Mouse (Mus musculus) CD4-positive, CD25-positive, alpha-beta regulatory T cell, adult 4 months (primary cell): Measurements from ENCODE around the gene Phb2. TPM values are rescaled to one million over a fixed set of nuclear protein-coding genes. Genes with fewer than 3 reads are reported as not detected.

Experiments used
- ATAC-seq: one replicate; pipeline ENCODE4 v1.8.0; 2017
- polyA plus RNA-seq, 2 experiments: library from polyadenylated mRNA; unstranded; fragments of 100-300 nt; shearing (Covaris generic); gene quantifications; one replicate each; pipeline ENCODE4 v1.2.1; 2017

Gene Phb2
- polyA plus RNA-seq, 2 experiments from 2014 or later = 56.1 to 59.9 TPM

DNA sequence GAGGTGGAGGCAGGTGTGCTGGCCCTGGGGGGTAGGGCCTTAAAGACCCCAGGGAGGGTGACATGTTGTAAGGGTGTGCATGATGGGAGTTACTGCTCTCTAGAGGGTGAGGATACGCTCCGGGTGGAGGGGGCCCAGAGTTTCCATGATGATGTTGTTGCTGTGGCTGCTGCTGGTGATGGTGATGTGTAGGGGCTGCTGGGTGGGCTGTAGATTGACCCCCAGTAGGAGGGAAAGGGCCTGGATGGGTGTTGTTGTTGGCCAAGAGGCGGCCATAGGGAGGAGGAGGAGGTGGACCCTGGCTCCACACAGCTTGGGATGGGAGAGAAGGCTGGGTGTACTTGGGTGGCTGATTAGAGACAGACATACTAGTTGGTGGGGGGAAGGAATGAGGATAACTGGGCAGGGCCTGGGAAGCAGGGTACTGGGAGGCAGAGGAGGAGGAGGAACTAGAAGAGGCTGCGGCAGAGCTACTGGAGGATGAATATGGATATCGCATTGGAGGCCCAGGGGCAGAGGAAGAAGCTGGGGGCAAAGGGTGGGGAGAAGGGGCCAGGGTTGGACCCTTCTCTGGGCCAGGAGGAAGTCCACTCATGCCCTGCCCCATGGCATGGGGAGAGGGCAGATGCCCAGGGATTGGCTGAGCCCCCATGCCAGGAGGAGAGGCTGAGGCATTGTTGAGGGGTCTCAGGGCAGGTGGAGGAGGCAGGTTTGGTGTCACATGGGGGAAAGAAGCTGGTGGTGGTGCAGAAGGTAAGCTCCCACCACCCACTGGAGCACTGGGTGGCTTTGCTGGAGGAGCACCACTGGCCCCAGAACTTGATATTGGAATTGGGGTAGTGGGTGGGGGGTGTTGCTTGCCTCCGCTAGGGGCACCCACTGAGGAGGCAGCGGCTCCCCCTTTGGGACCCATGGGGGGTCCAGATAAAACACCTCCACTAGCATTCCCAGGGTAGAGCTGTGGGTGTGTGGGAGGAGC lies 34.8 kb downstream of the Phb2 start:
- no peak for ATAC-seq

DNA sequence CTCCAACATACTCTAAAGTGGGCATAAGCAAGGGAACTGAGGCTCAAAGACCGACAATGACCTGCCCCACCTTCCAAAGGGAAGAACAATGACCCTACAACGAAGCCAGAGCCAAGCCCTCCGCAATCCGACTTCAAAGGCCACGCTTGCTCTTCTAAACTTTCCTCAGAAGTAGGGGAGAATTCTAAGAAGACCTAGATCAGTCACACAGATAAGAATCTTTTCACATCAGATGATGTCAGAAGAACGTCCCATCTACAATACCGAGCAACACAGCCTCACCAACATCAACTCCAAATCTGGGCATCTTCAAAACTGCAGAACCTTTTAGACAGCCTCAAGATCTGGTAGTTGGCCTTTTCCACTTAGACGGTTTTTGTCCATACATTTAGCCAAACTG lies 38.3 kb downstream of the Phb2 start:
- peak; percentile 78 for ATAC-seq

DNA sequence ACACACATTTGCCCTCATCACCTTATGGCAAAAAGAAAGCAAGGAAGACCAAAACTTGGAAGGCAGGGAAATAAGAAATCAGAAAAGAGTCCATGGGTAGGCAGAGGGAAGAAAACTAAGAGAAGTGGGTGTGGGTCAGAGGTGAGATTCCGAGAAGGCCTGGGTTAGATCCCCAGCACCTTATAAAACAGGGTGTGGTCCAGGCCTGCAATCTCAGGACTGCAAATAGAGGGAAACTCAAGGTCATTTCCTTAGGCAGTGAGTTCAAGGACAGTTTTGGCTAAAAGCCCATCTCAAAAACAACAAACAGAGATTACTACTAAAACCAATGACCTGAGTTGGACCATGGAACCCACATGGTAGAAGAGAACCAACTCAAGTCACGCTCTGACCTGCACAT lies 41.7 kb downstream of the Phb2 start:
- ATAC-seq = no peak

DNA sequence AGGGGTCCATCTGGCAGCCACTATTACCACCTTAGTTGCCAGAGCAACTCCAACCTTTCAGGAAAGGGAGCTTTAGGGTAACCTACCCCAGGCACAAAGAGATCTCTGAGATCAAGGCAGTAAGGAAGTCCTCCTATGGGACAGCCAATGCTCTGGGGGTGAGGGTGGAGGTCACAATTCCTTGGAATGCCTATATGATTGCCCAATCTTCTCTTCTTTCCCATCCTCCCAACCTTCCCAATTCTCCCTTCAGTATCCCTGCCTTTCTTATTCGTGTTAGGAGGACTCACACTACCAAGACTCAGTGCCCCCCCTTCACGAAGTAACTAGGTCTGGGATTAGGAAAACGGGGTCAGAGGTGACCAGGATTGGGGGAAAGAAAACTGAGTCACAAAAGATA lies 43.2 kb downstream of the Phb2 start:
- ATAC-seq = no peak

DNA sequence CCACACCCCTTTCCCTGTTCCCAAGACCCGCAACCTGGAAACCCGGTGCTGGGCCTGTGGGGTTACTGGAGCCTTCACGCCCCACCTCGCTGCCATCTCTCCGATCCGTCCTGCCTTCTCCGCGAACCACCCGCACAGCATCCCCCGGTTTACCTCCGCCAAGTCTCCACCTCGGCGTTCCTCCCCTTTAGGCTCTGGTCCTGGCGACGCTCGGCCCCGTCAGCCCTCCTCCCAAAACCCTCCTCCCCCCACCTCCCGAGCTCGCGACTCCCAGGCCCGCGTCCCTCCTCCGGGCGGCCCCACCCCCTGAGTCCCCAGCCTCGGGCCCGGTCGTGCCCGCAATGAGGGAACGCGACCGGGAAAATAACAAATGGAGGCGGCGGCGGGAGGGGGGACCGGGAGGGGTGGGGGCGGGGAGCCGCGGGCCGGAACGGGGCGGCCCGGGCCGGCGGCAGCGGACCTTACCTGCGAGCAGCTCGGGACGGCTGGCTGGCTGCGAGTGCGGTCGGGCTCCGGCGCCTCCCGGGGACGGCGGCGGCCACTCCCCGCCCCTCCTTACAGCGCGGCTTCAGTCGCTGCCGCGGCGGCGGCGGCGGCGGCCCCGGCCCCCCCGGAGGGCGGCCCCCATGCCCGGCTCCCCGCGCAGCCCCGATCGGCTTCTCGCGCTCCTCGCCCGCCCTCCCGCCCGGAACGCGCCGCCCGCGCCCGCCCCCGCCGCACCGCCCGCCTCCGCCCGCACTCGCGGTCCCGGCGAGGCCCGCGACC lies 43.9 kb downstream of the Phb2 start, which contains the start of the genes Gm45234 and Atn1:
TSS of gene Gm45234 (minus strand) at position 191 of the 765 bp plus-strand sequence.
TSS of gene Atn1 (minus strand) at position 694 of the 765 bp plus-strand sequence.
- ATAC-seq = peak; percentile 33

DNA sequence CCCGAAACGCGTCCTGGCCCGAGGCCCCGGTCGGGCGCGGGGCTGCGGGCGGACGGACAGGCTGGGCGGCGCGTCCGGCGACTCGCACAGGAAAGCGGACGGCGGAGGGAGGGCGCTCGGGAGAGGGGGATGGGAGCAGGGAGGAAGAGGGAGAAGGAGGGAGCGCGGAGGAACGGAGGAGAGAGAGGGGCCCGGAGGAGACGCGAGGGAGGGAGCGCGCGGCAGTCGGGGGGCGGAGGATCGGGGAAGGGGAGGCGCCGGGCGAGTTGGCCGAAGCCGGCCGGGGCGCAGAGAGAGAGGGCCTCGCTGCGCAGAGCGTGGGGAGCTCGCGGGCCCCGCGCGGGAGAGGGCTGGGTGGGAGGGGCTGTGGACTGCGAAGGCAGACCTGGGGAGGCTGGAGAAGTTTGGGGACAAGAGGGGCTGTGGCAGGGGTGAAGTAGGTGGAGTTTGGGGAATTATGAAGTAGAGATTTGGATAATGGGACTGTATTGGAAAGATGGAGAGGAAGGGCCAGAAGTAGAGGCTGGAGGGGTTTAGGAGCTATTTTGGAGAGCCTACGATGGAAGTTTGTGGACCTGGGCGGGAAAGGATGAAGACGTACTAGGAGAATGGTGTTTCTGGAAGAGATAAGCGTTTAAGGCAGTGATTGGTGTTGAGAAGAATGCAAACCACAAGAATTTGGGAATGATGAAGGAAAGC lies 44.7 kb downstream of the Phb2 start:
- ATAC-seq = peak; percentile 39

DNA sequence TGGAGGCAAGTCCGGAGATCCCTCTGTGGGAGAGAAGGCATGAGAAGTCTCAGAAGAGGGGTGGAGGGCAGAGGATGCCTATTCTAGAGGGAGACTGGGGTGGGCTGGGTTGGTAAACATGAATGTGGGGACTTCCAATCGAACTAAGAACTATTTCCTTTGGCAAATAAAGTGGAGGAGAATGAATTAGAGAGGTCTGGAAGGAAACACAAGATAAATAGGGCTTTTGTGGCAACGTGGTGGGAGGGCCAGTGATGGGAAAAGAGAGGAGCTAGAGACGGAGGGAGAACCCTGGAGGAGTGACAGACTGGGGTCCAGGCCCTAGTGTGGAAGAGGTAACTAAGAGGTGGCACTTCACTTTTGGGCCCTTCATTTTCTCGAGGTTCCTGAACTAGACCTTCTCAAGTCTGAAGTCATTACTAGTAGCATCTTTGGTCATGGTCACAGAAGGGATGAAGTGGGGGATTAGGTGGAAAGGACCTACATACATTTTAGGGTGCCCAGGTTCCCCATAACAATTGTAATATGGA lies 45.3 kb downstream of the Phb2 start:
- ATAC-seq = no peak

DNA sequence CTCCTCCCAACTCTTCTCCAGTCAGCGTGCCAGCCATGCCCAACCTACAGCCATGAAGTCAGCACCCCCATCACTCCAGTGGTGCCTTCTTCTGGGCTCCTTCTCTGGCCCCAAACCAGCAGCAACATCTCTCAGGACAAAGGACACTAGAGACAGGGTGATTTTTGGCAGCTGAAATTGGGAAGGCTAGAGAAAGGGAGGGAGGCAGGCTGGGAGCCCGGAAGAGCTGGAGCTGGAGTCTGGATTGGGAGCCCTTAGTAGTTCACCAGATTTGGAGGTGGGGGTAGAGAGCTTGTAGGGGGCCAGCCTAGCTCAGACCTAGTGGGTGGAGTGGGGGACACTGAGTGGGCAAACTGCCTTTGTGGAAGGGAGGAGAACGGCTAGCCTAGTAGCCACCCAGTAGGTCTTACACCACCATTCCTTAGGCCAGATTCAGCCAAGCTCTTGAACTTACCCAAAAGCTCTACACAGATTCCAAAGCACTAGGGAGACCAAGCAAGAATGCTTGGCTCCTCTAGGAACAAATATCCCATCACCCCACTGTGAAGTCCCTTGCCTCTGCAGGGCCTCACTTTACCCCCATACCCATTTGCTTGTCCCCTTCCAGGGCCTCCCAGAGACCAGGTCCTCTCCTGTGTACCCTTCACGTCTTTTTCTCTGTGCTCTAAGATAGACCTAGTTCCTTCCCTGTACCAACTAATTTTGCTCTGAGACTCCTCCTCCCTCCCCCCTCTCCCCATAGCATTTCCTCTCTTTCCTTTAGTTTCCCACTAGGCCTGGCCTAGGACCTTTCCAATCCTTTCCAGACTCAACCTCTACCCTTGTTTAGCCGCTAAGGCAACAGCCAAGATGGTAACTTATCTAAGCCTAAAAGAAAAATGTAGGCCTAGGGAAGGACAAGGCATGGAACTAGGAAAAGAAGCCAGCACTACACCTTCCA lies 46.0 kb downstream of the Phb2 start:
- no peak for ATAC-seq

DNA sequence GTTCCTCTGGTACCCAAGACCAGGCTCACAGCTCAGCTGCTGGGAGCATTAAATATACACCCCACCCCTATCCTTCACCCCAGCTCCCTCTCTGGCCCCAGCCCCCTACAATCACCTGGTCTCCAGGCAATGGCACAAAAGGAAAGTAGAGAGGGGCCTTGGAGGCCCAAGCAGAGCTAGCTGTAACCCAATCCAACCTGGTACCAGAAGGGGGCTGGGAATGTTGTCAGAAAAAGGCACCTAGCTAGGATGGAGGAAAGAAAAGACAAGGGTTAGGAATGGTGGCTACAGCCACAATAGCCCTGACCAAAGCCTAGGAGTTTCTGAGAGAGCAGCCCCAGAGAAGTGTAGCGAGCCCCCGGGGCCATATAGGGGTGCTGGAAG lies 46.7 kb downstream of the Phb2 start:
- ATAC-seq = no peak

DNA sequence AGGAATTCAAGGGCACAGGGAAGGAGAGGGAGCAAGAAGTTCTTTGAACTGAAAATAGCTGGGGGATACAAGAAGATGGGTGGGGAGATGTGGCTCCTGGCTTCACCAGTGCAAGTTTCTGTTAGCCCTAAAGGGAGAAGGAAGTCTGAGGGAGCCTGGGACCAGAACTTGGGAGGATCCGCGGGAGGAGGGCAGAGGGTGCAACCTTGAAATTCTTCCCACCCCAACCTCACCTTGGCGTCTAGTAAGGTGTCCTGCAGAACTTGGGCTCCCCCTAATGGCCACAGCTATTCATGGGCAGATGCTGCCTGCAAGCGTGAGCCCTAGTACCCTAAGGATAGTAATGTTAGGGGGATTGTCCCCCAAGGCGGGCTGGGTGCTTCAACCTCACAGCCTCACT lies 47.1 kb downstream of the Phb2 start:
- peak; percentile 84 for ATAC-seq

DNA sequence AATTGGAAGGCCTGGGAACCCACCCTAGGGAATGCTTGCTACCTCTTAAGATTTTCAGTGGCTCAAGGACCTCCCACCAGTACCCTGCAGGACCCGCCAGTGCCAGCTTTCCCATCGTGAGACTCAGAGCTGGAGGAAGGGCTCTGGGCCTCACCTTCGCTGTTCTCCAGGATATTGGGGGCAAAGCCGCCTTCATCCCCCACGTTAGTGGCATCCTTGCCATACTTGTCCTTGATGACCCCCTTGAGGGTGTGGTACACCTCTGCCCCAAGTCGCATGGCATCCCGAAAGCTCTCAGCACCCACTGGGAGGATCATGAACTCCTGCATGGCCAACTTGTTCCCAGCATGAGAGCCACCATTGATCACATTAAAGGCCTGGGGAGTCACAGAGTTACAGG lies 53.8 kb downstream of the Phb2 start:
- ATAC-seq = no peak

Other genes starting within 250 kb of the Phb2 start
- gene Clstn3, start 247.5 kb upstream of the Phb2 start, polyA plus RNA-seq = under 1 TPM in 1 of 2 experiments, not detected in 1; 0.13 TPM
- not detected for gene C1rl, start 219.2 kb upstream of the Phb2 start, polyA plus RNA-seq
- gene C1ra, start 199.9 kb upstream of the Phb2 start, polyA plus RNA-seq = under 1 TPM; 0.19 to 0.39 TPM
- gene C1s1, start 170.0 kb upstream of the Phb2 start, polyA plus RNA-seq = not detected
- not detected for gene C1rb, start 142.0 kb upstream of the Phb2 start, polyA plus RNA-seq
- gene C1s2, start 76.3 kb upstream of the Phb2 start, polyA plus RNA-seq = not detected
- 10 to 100 TPM; 33.5 to 35.0 TPM for gene Lpcat3, start 49.3 kb upstream of the Phb2 start, polyA plus RNA-seq
- 100 to 1,000 TPM; 465 to 483 TPM for gene Emg1, start 158 bp upstream of the Phb2 start, polyA plus RNA-seq
- gene Ptpn6, start 26.4 kb downstream of the Phb2 start, polyA plus RNA-seq = 100 to 1,000 TPM; 187 to 310 TPM
- 100 to 1,000 TPM; 509 to 554 TPM for gene Grcc10, start 29.0 kb downstream of the Phb2 start, polyA plus RNA-seq
- gene Gm45234, start 43.7 kb downstream of the Phb2 start, polyA plus RNA-seq = under 1 TPM in 1 of 2 experiments, not detected in 1; 0.36 TPM
- 1 to 10 TPM; 4.4 to 4.8 TPM for gene Atn1, start 44.2 kb downstream of the Phb2 start, polyA plus RNA-seq
- gene Eno2, start 57.3 kb downstream of the Phb2 start, polyA plus RNA-seq = 1 to 10 TPM; 3.0 to 9.9 TPM
- gene Lrrc23, start 67.4 kb downstream of the Phb2 start, polyA plus RNA-seq = 1 to 10 TPM; 1.1 to 2.7 TPM
- gene Spsb2, start 96.3 kb downstream of the Phb2 start, polyA plus RNA-seq = 1 to 10 TPM; 1.7 to 3.4 TPM
- gene Tpi1, start 102.0 kb downstream of the Phb2 start, polyA plus RNA-seq = 10 to 100 TPM; 65.7 to 90.0 TPM
- gene Usp5, start 117.1 kb downstream of the Phb2 start, polyA plus RNA-seq = 100 to 1,000 TPM in 1 of 2 experiments, 10 to 100 TPM in 1; 77.2 to 154 TPM
- 10 to 100 TPM in 1 of 2 experiments, 1 to 10 TPM in 1; 8.0 to 27.1 TPM for gene Cdca3, start 117.2 kb downstream of the Phb2 start, polyA plus RNA-seq
- not detected for gene Gnb3, start 127.9 kb downstream of the Phb2 start, polyA plus RNA-seq
- gene P3h3, start 145.4 kb downstream of the Phb2 start, polyA plus RNA-seq = under 1 TPM in 1 of 2 experiments, not detected in 1; 0.11 TPM
- not detected for gene Gpr162, start 151.6 kb downstream of the Phb2 start, polyA plus RNA-seq
- 100 to 1,000 TPM; 268 to 648 TPM for gene Cd4, start 175.9 kb downstream of the Phb2 start, polyA plus RNA-seq
- 10 to 100 TPM; 19.0 to 29.0 TPM for gene Lag3, start 199.4 kb downstream of the Phb2 start, polyA plus RNA-seq
- gene Ptms, start 207.8 kb downstream of the Phb2 start, polyA plus RNA-seq = 10 to 100 TPM in 1 of 2 experiments, 1 to 10 TPM in 1; 5.4 to 10.6 TPM
- 10 to 100 TPM; 39.0 to 40.7 TPM for gene Mlf2, start 219.1 kb downstream of the Phb2 start, polyA plus RNA-seq